Comparison of ENCODE assay signal across 10 mouse cellular contexts in the genomic region with DNA sequence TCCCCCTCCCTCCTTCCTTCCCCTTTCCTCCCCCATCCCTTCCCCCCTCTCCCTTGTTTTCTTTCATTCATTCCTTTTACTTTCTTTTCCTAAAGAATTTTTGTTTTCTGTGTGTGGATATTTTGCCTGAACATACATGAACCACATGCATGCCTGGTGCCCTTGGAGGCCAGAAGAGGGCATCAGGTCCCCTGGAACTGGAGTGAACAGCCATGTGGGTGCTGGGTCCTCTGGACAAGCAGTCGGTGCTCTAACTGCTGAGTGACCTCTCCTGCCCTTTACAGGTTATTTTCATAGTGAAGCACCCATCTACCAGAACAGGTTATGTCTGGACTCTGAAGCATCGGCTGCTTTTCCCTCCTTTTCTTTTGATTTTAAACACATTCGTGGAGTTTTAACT. TPM values are rescaled to one million over a fixed set of nuclear protein-coding genes. Genes with fewer than 3 reads are reported as not detected.
DNase-seq lines count a peak whose midpoint lies in the region; ATAC-seq and TF ChIP-seq lines count a peak whose summit lies in the region.
"Had no signal": no experiment of that assay in that cellular context is flagged by ENCODE, and none has a peak within 500 bp of the region (broad histone marks: within the 10 kb centered on the region; RNA-seq: fewer than 3 reads in every experiment).

No protein-coding gene starts in this region.

- H3K4me3 ChIP-seq in liver, adult 2 months (ENCODE audit: insufficient read depth, low read depth, low read length): no peak overlapping the region
- no peak overlapping the region for H3K4me3 ChIP-seq in liver, embryonic 11.5 days (ENCODE audit: low read depth, low read length)
- no peak overlapping the region for H3K4me3 ChIP-seq in lung, postnatal 0 days (ENCODE audit: low read depth, low read length)
- H3K4me3 ChIP-seq: midbrain, embryonic 12.5 days had no signal

- H3K27me3 ChIP-seq in liver, adult 2 months (ENCODE audit: control insufficient read depth, insufficient read depth, low read length): no peaks in the 10 kb centered on the region
- H3K27me3 ChIP-seq in liver, embryonic 11.5 days (replicated peaks; ENCODE audit: control insufficient read depth, insufficient read depth, low read length): no peaks in the 10 kb centered on the region
- no peaks in the 10 kb centered on the region for H3K27me3 ChIP-seq in lung, postnatal 0 days (replicated peaks; ENCODE audit: insufficient read depth, low read length)
- H3K27me3 ChIP-seq: midbrain, embryonic 12.5 days had no signal

- no peak for TF ChIP-seq EP300 in lung, postnatal 0 days (IDR thresholded peaks at IDR 0.05)

- H3K36me3 ChIP-seq in liver, adult 2 months (ENCODE audit: control insufficient read depth, insufficient read depth, low read length): no peaks in the 10 kb centered on the region
- H3K36me3 ChIP-seq in liver, embryonic 11.5 days (ENCODE audit: control insufficient read depth, insufficient read depth, low read length): no peaks in the 10 kb centered on the region
- H3K36me3 ChIP-seq in lung, postnatal 0 days (ENCODE audit: insufficient read depth, low read length): no peaks in the 10 kb centered on the region
- H3K36me3 ChIP-seq: midbrain, embryonic 12.5 days had no signal

- 44% methylated on average over 3 of the region's 3 CpGs for WGBS in liver, adult 2 months
- 41% methylated on average over 3 of the region's 3 CpGs for WGBS in liver, embryonic 11.5 days
- 34% methylated on average over 3 of the region's 3 CpGs for whole genome bisulfite sequencing in lung, postnatal 0 days

- TF ChIP-seq POLR2A in liver, adult 2 months (IDR thresholded peaks at IDR 0.05; ENCODE audit: extremely low read depth, insufficient read depth, low read length): no peak

- no peak for ATAC-seq in CD4-positive, CD25-positive, alpha-beta regulatory T cell, adult 4 months
- no peak for ATAC-seq in liver, embryonic 11.5 days (replicated peaks; ENCODE audit: low FRiP score)
- peak; percentile 63; the same call in 1 of the 2 replicates for ATAC-seq in lung, postnatal 0 days

- TF ChIP-seq CTCF in liver, adult 2 months (IDR thresholded peaks at IDR 0.05; ENCODE audit: low read depth, low read length): peak; percentile 81
- peak; percentile 70 for TF ChIP-seq CTCF in lung, postnatal 0 days (IDR thresholded peaks at IDR 0.05)

- H3K9me3 ChIP-seq in liver, embryonic 11.5 days (ENCODE audit: control insufficient read depth, low read length): no peaks in the 10 kb centered on the region
- H3K9me3 ChIP-seq in lung, postnatal 0 days (ENCODE audit: low read length): no peaks in the 10 kb centered on the region
- H3K9me3 ChIP-seq: midbrain, embryonic 12.5 days had no signal

- H3K9ac ChIP-seq in liver, adult 2 months (ENCODE audit: low read depth, low read length): no peak overlapping the region
- H3K9ac ChIP-seq in liver, embryonic 11.5 days (ENCODE audit: low read depth, low read length): no peak overlapping the region
- H3K9ac ChIP-seq in lung, postnatal 0 days (replicated peaks; ENCODE audit: low read depth): no peak overlapping the region
- H3K9ac ChIP-seq: midbrain, embryonic 12.5 days had no signal

- H3K4me1 ChIP-seq in liver, adult 2 months (ENCODE audit: control insufficient read depth, insufficient read depth, low read length): no peaks in the 10 kb centered on the region; the same call in 1 of the 2 replicates
- peaks cover 2% of the 10 kb centered on the region; the same call in 1 of the 2 replicates for H3K4me1 ChIP-seq in liver, embryonic 11.5 days (replicated peaks; ENCODE audit: control insufficient read depth, insufficient read depth, low read length)
- no peaks in the 10 kb centered on the region for H3K4me1 ChIP-seq in lung, postnatal 0 days (ENCODE audit: insufficient read depth, low read depth, low read length)

- DNase-seq in CD4-positive, CD25-positive, alpha-beta regulatory T cell, adult 2 months (ENCODE audit: low read depth, low spot score): peak; percentile 71
- peak; percentile 37 for DNase-seq in liver, adult 2 months (ENCODE audit: extremely low read depth, low read depth, low spot score)
- no peak for DNase-seq in liver, embryonic 11.5 days (ENCODE audit: low spot score)
- peak; percentile 53 for DNase-seq in lung, postnatal 0 days (ENCODE audit: low spot score)
- DNase-seq in thymus, postnatal 36 days: peak; percentile 33 to 52
- DNase-seq in left cerebral cortex, adult 9 months (ENCODE audit: low spot score in 2 of 2): no peak
- no peak for DNase-seq in frontal cortex, postnatal 10 days (ENCODE audit: low spot score in 2 of 2)
- DNase-seq: layer of hippocampus, postnatal 36 days had no signal

- H3K4me2 ChIP-seq in liver, embryonic 11.5 days: no peak overlapping the region
- no peak overlapping the region for H3K4me2 ChIP-seq in lung, postnatal 0 days (replicated peaks; ENCODE audit: low read depth, low read length)
- H3K4me2 ChIP-seq: midbrain, embryonic 12.5 days had no signal

- H3K27ac ChIP-seq in liver, adult 2 months (replicated peaks; ENCODE audit: insufficient read depth, low read depth, low read length): no peak overlapping the region
- H3K27ac ChIP-seq in liver, embryonic 11.5 days (ENCODE audit: low read depth, low read length): no peak overlapping the region
- no peak overlapping the region for H3K27ac ChIP-seq in lung, postnatal 0 days (ENCODE audit: low read length)
- H3K27ac ChIP-seq: midbrain, embryonic 12.5 days had no signal

- H3K79me2 ChIP-seq in liver, adult 2 months (ENCODE audit: control insufficient read depth, insufficient read depth, low read length): no peaks in the 10 kb centered on the region

RNA-seq across cellular contexts. Expression of a gene that starts 34.1 kb away (rescaled TPM):
- 10 to 100 TPM in 1 of 2 experiments, 1 to 10 TPM in 1; 9.5 to 14.3 TPM for polyA plus RNA-seq in CD4-positive, CD25-positive, alpha-beta regulatory T cell, adult 4 months (2017; shearing (Covaris generic))
- total RNA-seq in liver, adult 2 months (2014; rRNA removed): 35.2 and 37.3 TPM in 2 replicates
- 17.5 and 21.2 TPM in 2 replicates for polyA plus RNA-seq in liver, adult 2 months (2012; rRNA removed)
- polyA plus RNA-seq in liver, embryonic 11.5 days (2014; fragmentation: Nextera tagmentation; extraction: Ambion mirVana): 69.4 and 76.3 TPM in 2 replicates
- polyA plus RNA-seq in lung, postnatal 0 days (2015; fragmentation: Nextera tagmentation; extraction: Ambion mirVana): 42.1 and 44.8 TPM in 2 replicates

Comparison
In these comparisons a context has a peak if more than half of its experiments do, and no peak if none do; other contexts are left out.
1. DNase-seq: peak in CD4-positive, CD25-positive, alpha-beta regulatory T cell, adult 2 months (single experiment), liver, adult 2 months (single experiment), lung, postnatal 0 days (single experiment) and thymus, postnatal 36 days (2 of 2); none in liver, embryonic 11.5 days (single experiment), left cerebral cortex, adult 9 months (0 of 2) and frontal cortex, postnatal 10 days (0 of 2).